Mouse (Mus musculus) liver, postnatal 0 days (tissue): ENCODE data around the gene Gpr155.

ENCODE experiments used
- CTCF ChIP-seq: sonication (generic); IDR thresholded peaks from 2 replicates; pipeline ENCODE4 v1.5.1; 2016; ENCODE audit warnings: antibody characterized with exemption, low read depth
- EP300 ChIP-seq: IDR thresholded peaks from 2 replicates; pipeline ENCODE4 v1.6.1; 2016; ENCODE audit warnings: antibody characterized with exemption, low read depth, mild to moderate bottlenecking

GRCm38 (mm10) chr2:73312152-73313116 lies 73.9 kb downstream of the Gpr155 start, which contains the start of the genes Scrn3 and Cir1:
- TF ChIP-seq EP300, result no peak
- TF ChIP-seq CTCF, result no peak
